Mouse (Mus musculus) monocyte, adult 5-6 weeks (primary cell): ENCODE data around the gene Sec23a. TPM values are rescaled to one million over a fixed set of nuclear protein-coding genes. Genes with fewer than 3 reads are reported as not detected.
"Not testable (repeated sequence)": the region's sequence is repeated elsewhere in the genome, so short reads cannot be mapped to it uniquely, and the experiment has no call there.

Experiments used
- ATAC-seq: fragments of 153-309, 156-312 bp; replicated peaks from 2 replicates; pipeline ENCODE4 v1.8.0; 2017; ENCODE audit warnings: mild to moderate bottlenecking; ENCODE audit not compliant: low TSS enrichment, insufficient number of reproducible peaks, severe bottlenecking, poor library complexity, low FRiP score
- total RNA-seq: library from RNA; stranded (forward); fragments of 200-1000, 200-491, 200-594 nt; gene quantifications from 3 replicates; pipeline ENCODE4 v1.2.3, GENCODE M21; 2017

Gene Sec23a
- total RNA-seq, 1 experiment from 2014 or later: 20.5 TPM

DNA sequence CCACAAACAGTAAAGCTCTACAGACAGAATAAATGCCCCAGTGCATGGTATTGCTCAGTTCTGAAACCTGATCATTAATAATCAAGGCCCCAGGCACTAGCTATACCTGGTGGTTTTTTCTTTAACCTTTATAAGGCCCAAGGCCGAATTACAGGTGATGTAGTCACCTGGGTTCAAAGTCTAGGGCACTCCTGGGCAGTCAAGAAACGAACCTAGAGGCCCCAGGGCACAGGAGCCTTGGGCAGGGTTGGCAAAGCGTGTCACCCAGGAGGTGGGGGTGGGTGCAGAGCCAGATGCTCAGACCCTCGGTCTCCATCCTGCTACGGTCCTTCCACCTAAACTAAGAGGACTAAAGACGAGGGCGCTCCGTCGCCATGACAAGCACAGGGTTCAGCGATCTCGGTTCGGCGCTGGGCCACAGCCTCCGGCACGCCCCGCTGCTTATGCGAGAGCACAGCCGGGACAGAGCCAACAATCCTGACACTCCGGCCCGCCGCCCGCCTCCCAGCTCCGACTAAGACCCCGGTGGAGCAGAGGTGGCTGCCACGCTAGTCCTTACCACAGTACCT is 458 bp downstream of the Sec23a start:
- ATAC-seq: no peak; the same call in none of the 2 replicates

GRCm38 (mm10) chr12:59010482-59010881 is 1.3 kb downstream of the Sec23a start:
- no peak for ATAC-seq

DNA sequence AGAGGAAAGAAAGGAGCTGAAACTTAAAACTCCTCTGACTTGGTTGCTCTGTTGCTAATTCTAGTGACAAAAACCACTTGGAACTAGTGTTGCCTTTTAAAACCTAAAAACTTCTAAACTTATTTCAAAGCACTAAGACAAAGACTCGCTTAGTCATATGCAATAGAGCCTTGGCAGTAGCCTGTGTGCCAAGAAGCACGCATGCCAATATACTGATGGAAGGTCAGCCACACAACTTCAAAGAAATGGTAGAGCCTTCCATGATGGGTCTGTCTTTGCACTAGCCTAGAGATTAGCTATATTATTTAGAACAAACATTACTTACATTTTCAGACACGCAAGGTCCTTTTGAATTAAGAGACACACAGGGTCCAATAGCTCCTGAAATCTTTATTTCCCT is 26.1 kb downstream of the Sec23a start:
- no peak for ATAC-seq

GRCm38 (mm10) chr12:58981178-58981661 is 30.6 kb downstream of the Sec23a start:
- not testable (repeated sequence) for ATAC-seq

- ATAC-seq: no peak
Observed at GRCm38 (mm10) chr12:58976966-58977365, 34.9 kb downstream of the Sec23a start.

DNA sequence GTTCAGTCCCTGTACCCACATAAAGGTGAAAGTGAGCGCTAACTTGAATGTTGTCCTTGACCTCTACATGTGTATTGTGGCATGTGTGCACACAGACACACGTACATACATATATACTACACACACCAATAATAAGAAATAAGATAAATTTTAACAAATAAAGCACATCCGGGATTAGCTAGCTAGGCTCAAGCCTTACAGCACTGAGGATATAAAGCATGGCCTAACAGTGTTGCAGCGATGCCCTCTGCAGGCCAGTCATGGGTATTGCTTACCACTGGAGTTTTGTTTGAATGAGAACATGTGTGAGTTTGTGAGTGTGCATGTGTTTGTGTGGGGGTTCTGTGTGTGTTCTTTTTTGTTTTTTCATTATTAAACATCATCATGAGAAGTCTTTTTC is 47.2 kb downstream of the Sec23a start:
- ATAC-seq: 0 out of 2 replicates have a peak, but pooled peaks have one; percentile 50

DNA sequence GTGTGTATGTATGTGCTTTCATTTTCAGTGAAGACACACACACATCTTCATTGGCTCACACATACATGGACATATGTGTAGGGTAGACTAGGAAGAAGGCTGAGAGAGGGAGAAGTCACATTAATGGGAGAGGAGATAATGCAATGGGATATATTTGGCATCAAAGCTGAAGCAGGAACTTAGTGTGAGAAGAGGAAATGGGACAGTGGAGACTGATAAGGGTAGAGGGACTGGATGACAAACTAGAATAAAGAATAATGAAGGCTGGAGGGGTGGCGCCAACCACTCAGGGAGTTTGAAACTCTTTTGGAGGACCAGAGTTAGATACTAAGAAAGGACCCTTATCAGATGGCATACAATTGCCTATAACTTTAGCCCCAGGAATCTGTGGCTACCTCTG is 51.0 kb downstream of the Sec23a start:
- ATAC-seq: no peak

GRCm38 (mm10) chr12:58956624-58957023 is 55.2 kb downstream of the Sec23a start:
- no peak for ATAC-seq

DNA sequence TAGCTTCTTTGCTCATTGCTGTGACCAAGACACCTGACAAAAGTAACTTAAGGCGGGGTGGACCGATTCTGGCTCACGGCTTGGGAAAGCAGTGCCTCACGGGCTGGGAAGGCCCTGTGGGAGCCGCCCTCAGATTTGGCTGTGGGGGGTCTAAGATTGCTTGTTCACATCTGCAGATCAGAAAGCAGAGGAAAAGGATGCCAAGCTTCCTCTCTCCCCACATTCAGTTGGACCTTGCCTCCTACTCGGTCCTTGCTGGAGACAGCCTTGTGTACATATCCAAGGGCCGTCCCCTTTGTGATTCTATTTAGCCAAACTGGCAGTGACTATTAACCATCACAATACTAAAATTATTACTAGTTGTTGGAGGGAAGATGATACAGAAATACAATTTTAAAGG is 55.7 kb downstream of the Sec23a start:
- ATAC-seq: no peak

- no peak for ATAC-seq
Observed at GRCm38 (mm10) chr12:58947879-58948278, 63.9 kb downstream of the Sec23a start.

GRCm38 (mm10) chr12:58947231-58947630 is 64.6 kb downstream of the Sec23a start:
- ATAC-seq: no peak

GRCm38 (mm10) chr12:58942544-58942943 is 69.3 kb downstream of the Sec23a start:
- no peak for ATAC-seq

DNA sequence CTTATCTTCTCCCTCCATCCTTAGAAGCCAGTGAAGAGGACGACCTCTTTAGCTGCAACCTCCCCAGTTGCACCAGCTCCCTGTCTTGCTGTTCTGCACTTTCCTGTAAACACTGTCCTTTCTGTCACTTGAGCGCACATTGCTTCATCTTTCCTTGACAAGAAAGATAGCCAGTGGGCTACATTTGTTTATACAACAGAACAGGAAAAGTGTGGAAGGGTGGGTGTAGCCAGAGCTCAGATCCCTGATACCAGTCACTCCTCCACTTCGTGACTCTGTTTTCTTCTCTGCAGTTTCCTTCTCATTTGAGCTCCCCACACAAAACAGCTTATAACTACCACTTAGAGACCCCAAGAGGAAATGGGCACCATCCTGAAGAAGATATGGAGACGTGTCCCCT is 77.2 kb downstream of the Sec23a start:
- no peak for ATAC-seq

GRCm38 (mm10) chr12:58924996-58925395 is 86.8 kb downstream of the Sec23a start:
- no peak for ATAC-seq

DNA sequence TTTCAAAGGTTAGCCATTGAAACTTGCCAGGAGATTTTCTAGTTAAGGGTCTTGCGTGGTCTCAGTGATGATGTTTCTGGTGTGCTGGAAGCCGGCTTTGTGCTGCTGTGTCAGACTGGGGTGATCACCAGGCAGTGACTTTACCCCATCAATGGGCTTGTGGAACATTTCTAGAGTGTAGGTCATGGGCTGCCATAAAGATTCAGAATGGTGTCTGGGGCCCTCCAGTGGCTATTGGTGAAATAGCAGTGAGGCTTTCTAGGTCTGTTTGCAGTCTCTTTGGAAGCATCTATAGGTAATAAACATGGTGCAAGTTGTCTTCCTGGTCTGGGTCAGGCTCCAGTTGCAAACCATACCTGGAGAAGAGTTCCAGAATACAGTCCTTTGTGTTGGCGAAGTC is 87.8 kb downstream of the Sec23a start:
- no peak for ATAC-seq

- ATAC-seq: no peak
Observed at GRCm38 (mm10) chr12:58920775-58921174, 91.0 kb downstream of the Sec23a start.

- ATAC-seq: no peak
Observed at GRCm38 (mm10) chr12:58919516-58919915, 92.3 kb downstream of the Sec23a start.

- ATAC-seq: no peak
Observed at GRCm38 (mm10) chr12:58909826-58910225, 102.0 kb downstream of the Sec23a start.
